Mouse (Mus musculus): Measurements from ENCODE around the gene Hvcn1. TPM values are rescaled to one million over a fixed set of nuclear protein-coding genes. Genes with fewer than 3 reads are reported as not detected.

Hvcn1 gene
- polyA plus RNA-seq, 1 experiment from 2014 or later: 4.7 TPM

DNA sequence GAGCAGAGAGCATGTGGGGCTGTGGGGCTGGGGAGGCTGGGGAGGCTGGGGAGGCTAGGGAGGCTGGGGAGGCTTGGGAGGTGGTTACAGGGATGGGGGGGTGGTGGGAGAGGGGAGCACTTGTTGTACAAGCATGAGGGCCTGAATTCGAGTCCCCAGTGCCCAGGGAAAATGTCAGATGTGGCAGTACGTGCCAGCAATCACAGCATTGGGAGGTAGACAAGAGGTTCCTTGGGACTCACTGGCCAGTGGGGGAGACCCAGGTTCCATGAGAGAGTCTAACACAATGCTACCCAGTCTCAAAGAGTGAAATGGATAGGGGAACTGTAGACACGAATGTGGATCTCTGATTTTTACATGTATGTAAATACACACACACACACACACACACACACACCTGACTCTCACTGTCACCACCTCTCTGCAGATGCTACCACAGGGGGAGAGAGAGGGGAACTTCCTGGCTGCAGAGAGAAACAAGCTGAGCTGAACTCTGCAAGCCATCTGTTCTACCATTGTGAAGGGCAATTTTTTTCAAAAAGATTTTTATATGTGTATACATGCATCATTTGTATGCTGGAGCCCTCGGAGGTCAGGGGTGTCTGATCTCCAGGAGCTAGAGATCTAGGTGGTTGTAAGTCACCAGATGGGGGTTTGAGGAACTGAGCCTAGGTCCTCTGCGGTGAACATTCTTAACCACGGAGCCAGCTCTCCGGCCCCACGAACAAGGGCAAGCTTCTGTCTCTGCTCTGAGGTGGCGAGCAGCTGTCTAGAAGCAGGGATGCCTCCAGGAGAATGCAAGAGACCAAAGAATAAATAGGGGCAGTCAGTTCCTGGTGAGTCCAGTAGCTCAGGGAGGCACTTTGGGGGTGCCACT, 28.0 kb downstream of the Hvcn1 start:
- H3K4me3 ChIP-seq (ENCODE audit: low read depth, low read length): no peak overlapping the region
- H3K36me3 ChIP-seq (ENCODE audit: control insufficient read depth, insufficient read depth, low read length): no peaks in the 10 kb centered on the region
- H3K27me3 ChIP-seq (replicated peaks; ENCODE audit: control insufficient read depth, insufficient read depth, low read length): no peaks in the 10 kb centered on the region
- DNase-seq (ENCODE audit: low spot score) (no peak), ATAC-seq (replicated peaks; ENCODE audit: low FRiP score, low TSS enrichment, low read depth) (no peak)
- no peak overlapping the region for H3K4me2 ChIP-seq (ENCODE audit: low read length)
- H3K4me1 ChIP-seq (replicated peaks; ENCODE audit: control insufficient read depth, insufficient read depth, low read length): peaks cover 6% of the 10 kb centered on the region
- no peak overlapping the region for H3K27ac ChIP-seq (ENCODE audit: low read depth)
- 82% methylated on average over 9 of the region's 9 CpGs for WGBS
- H3K9ac ChIP-seq (ENCODE audit: low read length): no peak overlapping the region
- no peaks in the 10 kb centered on the region for H3K9me3 ChIP-seq (ENCODE audit: control insufficient read depth, low read length)

DNA sequence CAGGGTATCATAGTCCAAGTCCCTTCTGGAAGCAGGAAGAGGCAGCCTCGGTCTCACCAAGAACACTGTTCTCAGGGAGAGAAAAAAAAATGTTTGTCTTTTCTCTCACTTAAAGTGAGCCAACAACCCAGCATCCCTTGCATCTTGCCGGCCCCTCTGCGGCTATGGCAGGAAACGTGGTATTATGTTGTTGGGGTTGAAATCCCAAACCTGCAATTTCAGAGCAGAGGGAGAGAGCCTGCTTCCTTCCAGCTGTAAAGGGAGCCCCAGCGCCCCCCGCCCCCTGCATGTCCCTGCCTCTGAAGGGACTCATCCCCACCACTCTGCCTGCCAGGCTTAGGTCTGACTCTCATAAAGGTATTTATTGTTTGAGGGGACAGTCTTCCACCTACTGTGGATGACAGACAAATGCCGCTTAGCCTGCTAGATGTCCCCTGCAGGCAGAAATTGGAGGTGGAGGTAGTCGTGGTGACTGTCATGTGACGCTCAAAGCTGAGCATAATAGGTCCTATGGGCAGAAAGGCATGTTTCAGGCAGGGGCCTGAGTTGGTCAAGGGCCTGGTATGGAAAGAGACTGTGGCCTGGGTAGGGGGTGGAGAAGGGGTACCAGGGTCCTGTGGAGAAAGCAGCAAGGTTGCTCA, 28.7 kb downstream of the Hvcn1 start:
- WGBS: 63% methylated on average over 9 of the region's 9 CpGs
- Histone ChIP-seq H3K4me3 (ENCODE audit: low read depth, low read length) (no peak overlapping the region), H3K4me2 (ENCODE audit: low read length) (no peak overlapping the region), H3K4me1 (replicated peaks; ENCODE audit: control insufficient read depth, insufficient read depth, low read length) (peaks cover 6% of the 10 kb centered on the region), H3K36me3 (ENCODE audit: control insufficient read depth, insufficient read depth, low read length) (no peaks in the 10 kb centered on the region), H3K27me3 (replicated peaks; ENCODE audit: control insufficient read depth, insufficient read depth, low read length) (no peaks in the 10 kb centered on the region), H3K9me3 (ENCODE audit: control insufficient read depth, low read length) (no peaks in the 10 kb centered on the region), H3K9ac (ENCODE audit: low read length) (no peak overlapping the region), H3K27ac (ENCODE audit: low read depth) (no peak overlapping the region)
- ATAC-seq (replicated peaks; ENCODE audit: low FRiP score, low TSS enrichment, low read depth) (no peak), DNase-seq (ENCODE audit: low spot score) (no peak)

DNA sequence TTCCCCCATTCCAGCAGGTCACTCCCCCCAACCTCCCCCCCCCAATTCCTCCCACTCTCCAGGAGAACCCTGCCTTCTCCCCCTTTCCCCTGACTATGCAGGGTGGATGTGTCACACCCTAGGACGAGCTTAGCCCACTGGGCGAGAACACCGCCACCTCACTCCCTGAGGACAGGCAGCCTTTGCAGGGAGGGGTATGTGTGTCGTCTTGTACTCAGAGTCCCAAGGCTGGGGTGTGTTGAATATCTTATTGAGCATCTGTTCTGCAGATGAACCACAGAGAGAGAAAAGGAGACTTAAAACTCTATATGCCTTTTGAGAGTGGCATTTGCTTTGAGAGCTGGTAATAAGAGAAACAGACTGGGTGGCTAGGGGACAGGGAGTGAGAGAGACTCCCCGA, 30.6 kb downstream of the Hvcn1 start:
- Histone ChIP-seq H3K4me1 (replicated peaks; ENCODE audit: control insufficient read depth, insufficient read depth, low read length) (peaks cover 2% of the 10 kb centered on the region), H3K4me3 (ENCODE audit: low read depth, low read length) (no peak overlapping the region), H3K9ac (ENCODE audit: low read length) (no peak overlapping the region), H3K4me2 (ENCODE audit: low read length) (no peak overlapping the region), H3K9me3 (ENCODE audit: control insufficient read depth, low read length) (no peaks in the 10 kb centered on the region), H3K27ac (ENCODE audit: low read depth) (no peak overlapping the region), H3K36me3 (ENCODE audit: control insufficient read depth, insufficient read depth, low read length) (0 out of 2 replicates have a peak, but pooled peaks cover 11% of the 10 kb centered on the region), H3K27me3 (replicated peaks; ENCODE audit: control insufficient read depth, insufficient read depth, low read length) (no peaks in the 10 kb centered on the region)
- no peak for ATAC-seq (replicated peaks; ENCODE audit: low FRiP score, low TSS enrichment, low read depth)
- WGBS: 66% methylated on average over 5 of the region's 5 CpGs
- DNase-seq (ENCODE audit: low spot score): no peak

DNA sequence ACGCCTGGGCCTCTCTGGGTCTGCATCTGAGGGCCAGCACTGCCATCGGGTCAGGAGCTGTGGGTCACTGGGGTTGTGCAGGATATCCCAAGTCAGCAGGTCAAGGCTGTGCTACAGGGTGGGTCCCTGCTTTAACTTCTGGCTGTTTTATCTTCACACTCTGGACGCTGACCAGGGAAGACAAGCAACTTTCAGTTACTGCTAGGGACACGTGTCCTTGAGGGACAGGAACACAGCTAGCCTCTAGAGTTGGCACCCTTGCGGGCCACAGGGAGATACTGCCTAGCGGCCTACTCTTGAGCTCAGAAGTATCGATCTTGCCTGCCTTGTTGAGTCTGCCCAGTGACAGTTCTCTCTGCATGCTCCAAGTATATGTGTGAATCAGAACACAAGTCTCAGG, 33.0 kb downstream of the Hvcn1 start:
- no peak overlapping the region for H3K4me2 ChIP-seq (ENCODE audit: low read length)
- 84% methylated on average over 7 of the region's 7 CpGs for WGBS
- ATAC-seq (replicated peaks; ENCODE audit: low FRiP score, low TSS enrichment, low read depth) (no peak), DNase-seq (ENCODE audit: low spot score) (no peak)
- H3K36me3 ChIP-seq (ENCODE audit: control insufficient read depth, insufficient read depth, low read length): 0 out of 2 replicates have a peak, but pooled peaks cover 16% of the 10 kb centered on the region
- no peak overlapping the region for H3K27ac ChIP-seq (ENCODE audit: low read depth)
- H3K9ac ChIP-seq (ENCODE audit: low read length): no peak overlapping the region
- no peaks in the 10 kb centered on the region; the same call in 1 of the 2 replicates for H3K4me1 ChIP-seq (replicated peaks; ENCODE audit: control insufficient read depth, insufficient read depth, low read length)
- H3K9me3 ChIP-seq (ENCODE audit: control insufficient read depth, low read length): no peaks in the 10 kb centered on the region
- H3K4me3 ChIP-seq (ENCODE audit: low read depth, low read length): no peak overlapping the region
- H3K27me3 ChIP-seq (replicated peaks; ENCODE audit: control insufficient read depth, insufficient read depth, low read length): no peaks in the 10 kb centered on the region

DNA sequence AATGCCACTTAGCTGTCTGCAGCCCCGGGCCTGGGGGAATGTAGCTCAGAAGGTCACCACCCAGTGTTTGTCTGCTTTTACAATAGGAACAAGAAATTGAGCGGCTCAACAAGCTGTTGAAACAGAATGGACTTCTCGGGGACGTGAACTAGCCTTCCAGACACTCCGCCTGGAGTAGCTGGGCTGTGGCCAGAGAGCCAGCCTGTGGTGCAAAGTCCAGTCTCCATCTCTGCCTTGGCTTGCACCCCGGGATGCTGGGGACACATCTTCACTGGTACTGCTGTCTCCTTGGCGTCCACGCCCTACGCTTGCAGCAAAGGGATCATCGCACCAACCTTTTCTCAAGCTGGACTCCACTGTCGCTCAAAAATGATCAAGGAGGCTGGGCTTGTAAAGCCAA, 33.9 kb downstream of the Hvcn1 start:
- Histone ChIP-seq H3K4me1 (replicated peaks; ENCODE audit: control insufficient read depth, insufficient read depth, low read length) (no peaks in the 10 kb centered on the region), H3K4me3 (ENCODE audit: low read depth, low read length) (no peak overlapping the region), H3K36me3 (ENCODE audit: control insufficient read depth, insufficient read depth, low read length) (0 out of 2 replicates have a peak, but pooled peaks cover 16% of the 10 kb centered on the region), H3K4me2 (ENCODE audit: low read length) (no peak overlapping the region), H3K27me3 (replicated peaks; ENCODE audit: control insufficient read depth, insufficient read depth, low read length) (no peaks in the 10 kb centered on the region), H3K9me3 (ENCODE audit: control insufficient read depth, low read length) (no peaks in the 10 kb centered on the region), H3K27ac (ENCODE audit: low read depth) (no peak overlapping the region), H3K9ac (ENCODE audit: low read length) (no peak overlapping the region)
- WGBS: 90% methylated on average over 11 of the region's 11 CpGs
- ATAC-seq (replicated peaks; ENCODE audit: low FRiP score, low TSS enrichment, low read depth) (no peak), DNase-seq (ENCODE audit: low spot score) (no peak)

DNA sequence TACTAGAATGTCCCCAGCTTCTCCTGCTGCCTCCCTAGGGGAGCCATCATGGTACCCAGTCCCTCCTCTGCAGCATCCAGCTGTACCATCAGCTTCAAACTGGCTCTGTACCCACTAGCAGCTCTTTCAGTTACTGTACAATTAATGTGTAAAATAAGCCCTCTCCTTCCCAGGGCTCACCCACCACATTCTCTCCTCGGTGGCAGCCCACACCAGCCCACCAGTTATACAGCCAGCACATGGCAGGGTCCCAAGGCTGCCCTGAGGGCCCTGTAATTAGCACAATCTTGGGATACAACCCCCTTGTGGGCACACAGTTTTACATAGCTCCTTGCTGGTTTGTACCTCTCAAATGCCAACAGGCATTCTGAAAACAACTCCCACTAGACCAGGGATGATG, 34.4 kb downstream of the Hvcn1 start:
- no peak for DNase-seq (ENCODE audit: low spot score)
- 78% methylated on average over 1 of the region's 1 CpGs for WGBS
- Histone ChIP-seq H3K9me3 (ENCODE audit: control insufficient read depth, low read length) (no peaks in the 10 kb centered on the region), H3K9ac (ENCODE audit: low read length) (no peak overlapping the region), H3K4me2 (ENCODE audit: low read length) (no peak overlapping the region), H3K36me3 (ENCODE audit: control insufficient read depth, insufficient read depth, low read length) (0 out of 2 replicates have a peak, but pooled peaks cover 16% of the 10 kb centered on the region), H3K27ac (ENCODE audit: low read depth) (no peak overlapping the region), H3K4me1 (replicated peaks; ENCODE audit: control insufficient read depth, insufficient read depth, low read length) (no peaks in the 10 kb centered on the region), H3K27me3 (replicated peaks; ENCODE audit: control insufficient read depth, insufficient read depth, low read length) (no peaks in the 10 kb centered on the region), H3K4me3 (ENCODE audit: low read depth, low read length) (no peak overlapping the region)
- ATAC-seq (replicated peaks; ENCODE audit: low FRiP score, low TSS enrichment, low read depth): no peak

DNA sequence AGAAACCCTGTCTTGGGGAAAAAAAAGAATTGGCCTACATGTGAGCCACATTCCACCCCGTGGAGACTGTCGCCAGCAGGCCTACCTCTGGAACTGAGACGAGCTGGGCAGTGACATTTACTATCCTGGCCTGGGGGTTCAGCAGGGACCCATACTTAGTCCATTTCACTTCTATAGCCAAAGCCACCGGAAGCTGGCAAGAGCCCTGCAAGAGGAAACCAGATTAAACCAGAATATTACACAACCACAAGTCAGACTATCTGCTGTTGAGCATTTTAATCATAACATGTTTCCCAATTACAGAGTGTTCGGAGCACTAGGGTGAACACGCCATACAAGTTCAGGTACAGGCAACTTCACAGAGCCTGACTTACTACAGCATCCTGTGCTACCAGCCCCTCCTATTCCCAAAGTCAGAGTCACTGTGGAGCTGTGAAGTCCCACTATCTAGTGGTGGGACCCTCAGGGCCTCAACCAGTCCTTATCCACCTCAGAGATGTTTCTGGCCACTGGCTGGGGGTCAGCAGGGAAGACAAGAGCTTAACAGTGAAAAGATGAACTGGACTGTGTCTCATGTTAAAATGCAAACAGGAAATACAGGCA, 36.0 kb downstream of the Hvcn1 start:
- Histone ChIP-seq H3K9ac (ENCODE audit: low read length) (no peak overlapping the region), H3K4me3 (ENCODE audit: low read depth, low read length) (no peak overlapping the region), H3K9me3 (ENCODE audit: control insufficient read depth, low read length) (no peaks in the 10 kb centered on the region), H3K27ac (ENCODE audit: low read depth) (no peak overlapping the region), H3K27me3 (replicated peaks; ENCODE audit: control insufficient read depth, insufficient read depth, low read length) (no peaks in the 10 kb centered on the region), H3K36me3 (ENCODE audit: control insufficient read depth, insufficient read depth, low read length) (peaks cover 20% of the 10 kb centered on the region; the same call in 1 of the 2 replicates), H3K4me1 (replicated peaks; ENCODE audit: control insufficient read depth, insufficient read depth, low read length) (no peaks in the 10 kb centered on the region), H3K4me2 (ENCODE audit: low read length) (no peak overlapping the region)
- no peak for DNase-seq (ENCODE audit: low spot score)
- WGBS: 84% methylated on average over 6 of the region's 6 CpGs
- no peak for ATAC-seq (replicated peaks; ENCODE audit: low FRiP score, low TSS enrichment, low read depth)

DNA sequence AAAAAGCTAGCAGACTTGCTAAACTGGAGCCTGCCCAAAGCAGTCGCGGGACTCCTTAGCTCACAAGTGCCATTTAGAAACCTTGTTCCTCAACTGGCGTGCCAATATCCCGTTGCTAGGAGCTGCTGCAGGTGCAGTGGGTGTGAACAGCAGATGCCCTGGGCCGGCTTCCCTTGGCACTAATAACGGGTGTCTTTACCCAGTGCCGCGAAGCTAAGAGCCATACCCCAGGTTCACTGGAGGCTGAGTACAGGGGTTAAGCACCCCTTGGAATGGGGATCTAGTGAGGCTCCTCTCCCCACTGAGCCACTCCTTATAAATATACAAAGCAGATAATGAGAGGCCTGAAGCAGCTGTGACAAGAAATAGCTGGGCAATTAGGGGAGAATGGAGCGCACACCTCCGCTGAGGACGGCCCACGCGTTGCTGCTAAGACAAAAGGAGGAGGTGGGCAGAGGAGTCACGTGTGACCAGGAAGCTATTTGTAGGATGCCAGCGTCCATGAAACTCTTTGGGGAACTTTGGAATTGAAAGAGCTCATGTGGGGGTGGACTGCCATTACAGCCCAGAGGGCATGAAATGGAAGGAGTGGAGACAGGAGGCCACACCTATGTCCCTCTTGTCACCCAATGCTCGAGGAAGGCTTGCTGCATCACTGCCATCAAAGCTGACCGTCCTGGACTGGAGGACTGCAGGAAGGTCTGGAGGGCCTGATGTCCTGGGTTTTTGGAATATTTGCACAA, 37.3 kb downstream of the Hvcn1 start:
- no peaks in the 10 kb centered on the region for H3K27me3 ChIP-seq (replicated peaks; ENCODE audit: control insufficient read depth, insufficient read depth, low read length)
- H3K4me1 ChIP-seq (replicated peaks; ENCODE audit: control insufficient read depth, insufficient read depth, low read length): no peaks in the 10 kb centered on the region
- no peak overlapping the region for H3K4me3 ChIP-seq (ENCODE audit: low read depth, low read length)
- no peak overlapping the region for H3K27ac ChIP-seq (ENCODE audit: low read depth)
- H3K9me3 ChIP-seq (ENCODE audit: control insufficient read depth, low read length): no peaks in the 10 kb centered on the region
- no peak overlapping the region for H3K4me2 ChIP-seq (ENCODE audit: low read length)
- ATAC-seq (replicated peaks; ENCODE audit: low FRiP score, low TSS enrichment, low read depth) (no peak), DNase-seq (ENCODE audit: low spot score) (no peak)
- no peak overlapping the region for H3K9ac ChIP-seq (ENCODE audit: low read length)
- WGBS: 88% methylated on average over 17 of the region's 17 CpGs
- H3K36me3 ChIP-seq (ENCODE audit: control insufficient read depth, insufficient read depth, low read length): peaks cover 29% of the 10 kb centered on the region
